Mouse (Mus musculus): Measurements from ENCODE around the gene Gm20696. TPM values are rescaled to one million over a fixed set of nuclear protein-coding genes. Genes with fewer than 3 reads are reported as not detected.
A peak's percentile ranks its signal among the peaks of the same experiment; 100 is the strongest.

Gene Gm20696
- polyA plus RNA-seq, 1 experiment from 2014 or later: 2.3 TPM

DNA sequence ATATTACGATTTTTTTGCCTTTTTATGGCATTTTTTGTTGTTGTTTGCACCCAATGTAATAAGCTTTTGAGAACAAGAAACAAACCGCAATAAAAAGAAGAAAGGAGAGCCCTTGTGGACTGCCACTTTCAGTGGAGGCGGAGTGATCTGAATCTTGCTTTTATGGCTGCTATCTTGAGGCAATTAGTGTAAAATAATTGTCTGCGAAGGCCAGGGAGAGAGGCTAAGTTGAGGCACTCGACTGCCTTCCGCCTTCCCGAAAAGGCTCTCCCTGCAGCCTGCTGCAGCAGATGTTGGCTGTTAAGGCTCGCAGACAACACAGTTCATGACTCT is 181.7 kb downstream of the Gm20696 start:
- peaks cover 19% of the 10 kb centered on the region for H3K4me1 ChIP-seq (ENCODE audit: control insufficient read depth, insufficient read depth, low read length)
- no peak for ATAC-seq (replicated peaks; ENCODE audit: extremely low read depth, insufficient read depth, low FRiP score)
- no peaks in the 10 kb centered on the region for H3K27me3 ChIP-seq (ENCODE audit: control insufficient read depth, insufficient read depth, low read length)
- no peaks in the 10 kb centered on the region for H3K9me3 ChIP-seq (replicated peaks; ENCODE audit: control insufficient read depth, low read length)
- H3K27ac ChIP-seq (ENCODE audit: low read length): peak overlapping the region; percentile 98
- WGBS: 21% methylated on average over 8 of the region's 8 CpGs
- no peaks in the 10 kb centered on the region for H3K36me3 ChIP-seq (ENCODE audit: control insufficient read depth, insufficient read depth)
- H3K4me3 ChIP-seq (ENCODE audit: low read length): peak overlapping the region; percentile 38
- peak overlapping the region; percentile 76 for H3K9ac ChIP-seq (ENCODE audit: low read length)
- H3K4me2 ChIP-seq (ENCODE audit: low read depth, low read length): peak overlapping the region; percentile 69

DNA sequence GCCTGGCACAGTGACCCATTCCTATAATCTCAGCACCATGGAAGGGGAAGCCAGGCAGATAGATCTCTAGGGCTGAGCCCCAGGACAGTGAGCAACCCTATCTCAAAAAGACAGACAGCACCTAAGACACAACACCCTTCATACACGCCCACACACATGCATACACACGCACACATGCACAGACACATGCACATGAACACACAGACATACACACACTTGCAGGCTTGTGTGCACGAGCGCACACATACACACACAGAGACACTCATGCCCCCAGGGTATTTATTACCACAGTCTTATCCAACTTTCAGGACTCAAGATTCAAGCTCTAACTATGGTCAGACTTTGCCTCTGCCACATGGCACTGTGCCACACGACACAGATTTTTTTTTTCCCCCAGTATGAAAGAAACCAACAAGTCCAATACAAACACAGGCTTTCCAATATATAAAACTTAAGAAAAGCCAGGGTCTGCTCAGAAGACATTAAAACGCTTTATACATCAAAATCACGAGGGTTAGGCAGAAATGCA is 182.3 kb downstream of the Gm20696 start:
- Histone ChIP-seq H3K27ac (ENCODE audit: low read length) (peak overlapping the region; percentile 98), H3K4me1 (ENCODE audit: control insufficient read depth, insufficient read depth, low read length) (peaks cover 19% of the 10 kb centered on the region), H3K4me3 (ENCODE audit: low read length) (no peak overlapping the region), H3K36me3 (ENCODE audit: control insufficient read depth, insufficient read depth) (no peaks in the 10 kb centered on the region), H3K9ac (ENCODE audit: low read length) (peak overlapping the region; percentile 76; the same call in 1 of the 2 replicates), H3K27me3 (ENCODE audit: control insufficient read depth, insufficient read depth, low read length) (no peaks in the 10 kb centered on the region), H3K4me2 (ENCODE audit: low read depth, low read length) (peak overlapping the region; percentile 8; the same call in 1 of the 2 replicates), H3K9me3 (replicated peaks; ENCODE audit: control insufficient read depth, low read length) (no peaks in the 10 kb centered on the region)
- no peak for ATAC-seq (replicated peaks; ENCODE audit: extremely low read depth, insufficient read depth, low FRiP score)
- WGBS: 73% methylated on average over 7 of the region's 7 CpGs

DNA sequence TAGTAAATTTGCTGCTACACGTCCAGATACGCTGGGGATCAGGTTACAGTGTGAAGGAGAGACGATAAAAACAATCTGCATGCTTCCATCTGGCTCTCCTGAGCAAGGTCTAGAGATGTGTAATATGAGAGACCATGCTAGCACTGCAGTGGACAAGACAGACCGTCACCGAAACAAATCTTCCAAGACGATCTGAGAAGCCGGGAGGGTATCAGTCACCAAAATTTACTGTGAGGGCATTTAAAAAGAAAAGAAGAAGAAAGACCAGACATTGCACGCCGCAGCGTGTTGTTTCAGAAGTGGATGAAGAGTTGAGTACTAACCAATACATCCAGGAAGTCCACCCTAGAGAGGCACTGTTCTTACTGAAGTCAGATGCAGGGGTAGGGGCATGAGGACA is 183.0 kb downstream of the Gm20696 start:
- Histone ChIP-seq H3K9me3 (replicated peaks; ENCODE audit: control insufficient read depth, low read length) (no peaks in the 10 kb centered on the region), H3K9ac (ENCODE audit: low read length) (no peak overlapping the region), H3K27ac (ENCODE audit: low read length) (no peak overlapping the region), H3K4me2 (ENCODE audit: low read depth, low read length) (no peak overlapping the region), H3K36me3 (ENCODE audit: control insufficient read depth, insufficient read depth) (no peaks in the 10 kb centered on the region), H3K27me3 (ENCODE audit: control insufficient read depth, insufficient read depth, low read length) (no peaks in the 10 kb centered on the region), H3K4me3 (ENCODE audit: low read length) (no peak overlapping the region), H3K4me1 (ENCODE audit: control insufficient read depth, insufficient read depth, low read length) (peaks cover 19% of the 10 kb centered on the region)
- 58% methylated on average over 10 of the region's 10 CpGs for WGBS
- ATAC-seq (replicated peaks; ENCODE audit: extremely low read depth, insufficient read depth, low FRiP score): no peak

DNA sequence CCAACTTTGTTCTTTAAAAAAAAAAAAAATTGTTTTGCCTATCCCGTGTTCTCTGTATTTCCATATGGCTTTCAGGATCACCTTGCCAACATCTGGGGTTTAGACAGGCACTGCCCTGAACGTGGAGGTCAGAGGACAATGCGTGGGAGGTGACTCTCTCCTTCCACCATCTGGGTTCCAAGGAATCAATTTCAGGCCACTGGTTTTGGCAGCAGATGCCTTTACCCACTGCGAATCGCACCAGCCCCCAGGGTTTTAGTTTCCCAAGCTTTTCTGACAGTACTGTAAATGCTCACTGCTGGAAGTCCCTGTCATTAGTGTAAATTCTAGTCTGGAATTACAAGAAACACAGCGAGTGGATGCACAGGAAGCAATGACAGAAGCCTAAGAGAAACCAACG is 185.0 kb downstream of the Gm20696 start:
- Histone ChIP-seq H3K36me3 (ENCODE audit: control insufficient read depth, insufficient read depth) (no peaks in the 10 kb centered on the region), H3K9ac (ENCODE audit: low read length) (no peak overlapping the region), H3K9me3 (replicated peaks; ENCODE audit: control insufficient read depth, low read length) (no peaks in the 10 kb centered on the region), H3K27ac (ENCODE audit: low read length) (no peak overlapping the region), H3K4me2 (ENCODE audit: low read depth, low read length) (no peak overlapping the region), H3K4me3 (ENCODE audit: low read length) (no peak overlapping the region), H3K4me1 (ENCODE audit: control insufficient read depth, insufficient read depth, low read length) (peaks cover 19% of the 10 kb centered on the region), H3K27me3 (ENCODE audit: control insufficient read depth, insufficient read depth, low read length) (no peaks in the 10 kb centered on the region)
- 69% methylated on average over 7 of the region's 7 CpGs for WGBS
- no peak for ATAC-seq (replicated peaks; ENCODE audit: extremely low read depth, insufficient read depth, low FRiP score)

DNA sequence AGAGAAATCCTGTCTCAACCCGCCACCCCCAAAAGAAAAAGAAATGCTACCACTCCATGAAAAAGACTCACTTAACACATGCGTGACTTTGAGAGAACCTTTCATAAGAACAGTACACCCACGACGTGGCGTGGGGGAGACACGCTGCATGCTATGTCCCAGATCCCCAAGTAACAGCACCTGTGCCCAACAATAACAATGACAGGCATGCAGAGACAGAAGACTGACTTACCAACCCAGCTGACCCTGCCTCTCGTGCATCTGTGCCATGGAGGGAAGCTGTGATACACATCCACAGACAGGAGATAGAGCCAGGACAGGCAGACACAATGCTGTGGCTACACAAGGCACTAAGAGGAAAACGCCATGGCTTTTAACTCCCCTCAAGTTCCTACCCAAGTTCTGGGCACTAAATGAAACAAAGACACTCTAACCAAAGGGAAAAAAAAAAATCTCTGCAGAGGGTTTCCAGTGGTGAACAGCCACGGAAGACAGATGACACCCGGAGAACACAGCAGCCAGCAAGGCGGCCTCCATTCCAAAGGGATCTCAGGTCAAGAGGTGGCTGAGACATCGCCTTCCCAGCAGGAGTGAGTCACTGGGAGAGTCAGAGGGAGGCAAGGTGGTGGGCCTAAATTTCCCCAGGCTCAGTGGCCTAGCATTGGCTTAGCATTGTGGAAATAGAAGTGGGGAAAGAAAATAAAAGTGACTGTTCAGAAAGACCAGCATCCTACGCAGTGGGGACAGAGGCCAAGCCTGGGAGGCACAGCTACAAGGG is 187.5 kb downstream of the Gm20696 start:
- no peaks in the 10 kb centered on the region for H3K36me3 ChIP-seq (ENCODE audit: control insufficient read depth, insufficient read depth)
- H3K4me1 ChIP-seq (ENCODE audit: control insufficient read depth, insufficient read depth, low read length): peaks cover 1% of the 10 kb centered on the region; the same call in 1 of the 2 replicates
- ATAC-seq (replicated peaks; ENCODE audit: extremely low read depth, insufficient read depth, low FRiP score): no peak
- no peak overlapping the region for H3K4me2 ChIP-seq (ENCODE audit: low read depth, low read length)
- H3K9me3 ChIP-seq (replicated peaks; ENCODE audit: control insufficient read depth, low read length): no peaks in the 10 kb centered on the region
- no peaks in the 10 kb centered on the region for H3K27me3 ChIP-seq (ENCODE audit: control insufficient read depth, insufficient read depth, low read length)
- no peak overlapping the region for H3K4me3 ChIP-seq (ENCODE audit: low read length)
- WGBS: 79% methylated on average over 13 of the region's 13 CpGs
- H3K27ac ChIP-seq (ENCODE audit: low read length): no peak overlapping the region
- H3K9ac ChIP-seq (ENCODE audit: low read length): no peak overlapping the region

DNA sequence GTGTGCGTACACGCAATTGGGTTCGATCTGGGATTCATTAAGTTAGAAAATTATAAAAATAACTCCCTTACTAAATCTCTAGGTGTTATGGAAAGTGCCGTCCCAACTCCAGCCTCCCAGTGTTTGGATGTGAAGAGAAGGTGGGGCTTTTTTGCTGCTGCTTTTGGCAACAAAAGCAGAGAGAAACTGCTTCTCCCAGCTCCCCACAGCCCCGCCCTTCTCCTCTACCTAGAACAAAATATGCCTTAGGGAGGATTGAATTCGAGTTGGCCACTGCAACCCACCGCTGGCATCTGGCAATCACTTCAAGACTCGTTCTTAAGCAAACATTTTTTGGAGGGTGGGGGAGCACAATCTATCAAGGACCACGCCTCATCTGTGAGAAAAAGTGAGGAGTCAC is 191.6 kb downstream of the Gm20696 start:
- Histone ChIP-seq H3K4me1 (ENCODE audit: control insufficient read depth, insufficient read depth, low read length) (peaks cover 8% of the 10 kb centered on the region; the same call in 1 of the 2 replicates), H3K36me3 (ENCODE audit: control insufficient read depth, insufficient read depth) (no peaks in the 10 kb centered on the region), H3K9me3 (replicated peaks; ENCODE audit: control insufficient read depth, low read length) (no peaks in the 10 kb centered on the region), H3K4me3 (ENCODE audit: low read length) (no peak overlapping the region), H3K27me3 (ENCODE audit: control insufficient read depth, insufficient read depth, low read length) (no peaks in the 10 kb centered on the region), H3K27ac (ENCODE audit: low read length) (no peak overlapping the region), H3K9ac (ENCODE audit: low read length) (no peak overlapping the region), H3K4me2 (ENCODE audit: low read depth, low read length) (no peak overlapping the region)
- WGBS: 78% methylated on average over 9 of the region's 9 CpGs
- no peak for ATAC-seq (replicated peaks; ENCODE audit: extremely low read depth, insufficient read depth, low FRiP score)

DNA sequence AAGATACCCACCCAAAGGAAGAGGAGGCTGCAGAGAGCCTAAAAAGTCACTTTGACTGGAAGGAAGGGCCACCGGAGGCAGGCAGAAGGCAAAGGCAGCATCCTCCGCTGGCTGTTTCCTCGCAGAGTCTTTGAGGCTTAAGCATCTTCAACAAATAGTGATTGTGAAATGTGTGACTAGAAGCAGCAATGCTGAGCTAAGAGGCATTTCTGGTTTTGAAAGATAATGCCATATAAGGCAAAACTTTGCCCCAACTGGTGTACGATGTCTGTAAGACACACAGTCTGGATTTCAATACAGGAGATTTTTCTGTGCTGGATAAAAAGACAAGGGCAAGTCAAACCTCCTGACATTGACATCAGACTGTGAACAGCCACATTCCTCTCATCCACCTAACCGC is 195.7 kb downstream of the Gm20696 start:
- Histone ChIP-seq H3K36me3 (ENCODE audit: control insufficient read depth, insufficient read depth) (no peaks in the 10 kb centered on the region), H3K27ac (ENCODE audit: low read length) (no peak overlapping the region), H3K27me3 (ENCODE audit: control insufficient read depth, insufficient read depth, low read length) (no peaks in the 10 kb centered on the region), H3K4me1 (ENCODE audit: control insufficient read depth, insufficient read depth, low read length) (peaks cover 8% of the 10 kb centered on the region; the same call in 1 of the 2 replicates), H3K9me3 (replicated peaks; ENCODE audit: control insufficient read depth, low read length) (no peaks in the 10 kb centered on the region), H3K4me3 (ENCODE audit: low read length) (no peak overlapping the region), H3K4me2 (ENCODE audit: low read depth, low read length) (no peak overlapping the region), H3K9ac (ENCODE audit: low read length) (no peak overlapping the region)
- ATAC-seq (replicated peaks; ENCODE audit: extremely low read depth, insufficient read depth, low FRiP score): no peak
- WGBS: 70% methylated on average over 5 of the region's 5 CpGs

DNA sequence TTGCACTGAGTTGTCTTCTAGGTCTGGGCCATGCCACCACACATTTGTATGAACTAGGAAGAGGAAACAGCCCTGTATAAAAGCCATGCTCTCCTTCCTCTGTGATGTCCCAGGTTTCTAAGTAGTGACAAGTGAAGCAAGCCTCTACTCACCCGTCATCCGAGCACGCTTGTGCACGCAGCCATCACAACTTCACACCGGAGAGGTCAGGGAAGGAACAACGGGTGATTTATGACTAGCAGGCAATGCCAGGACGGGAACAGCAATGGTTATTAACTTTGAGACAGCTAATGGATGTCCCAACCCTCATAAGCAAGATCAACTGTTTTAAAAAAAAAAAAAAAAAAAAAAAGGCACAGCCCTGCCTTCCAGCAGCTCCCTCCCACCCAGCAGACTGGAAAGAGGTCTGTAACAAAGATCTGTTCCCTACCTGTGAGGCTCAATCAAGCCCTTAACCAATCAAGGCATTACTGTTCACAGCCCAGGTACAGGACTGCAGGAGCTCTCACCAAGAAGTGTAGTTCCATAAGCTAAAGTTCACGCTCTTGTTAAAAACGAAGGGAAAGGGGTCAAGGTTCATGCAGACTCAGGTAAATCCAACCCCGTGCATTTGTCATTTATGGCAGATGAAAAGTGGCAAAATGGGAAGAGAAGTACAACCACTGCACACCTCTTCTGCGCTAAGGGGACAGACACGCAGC is 197.3 kb downstream of the Gm20696 start:
- Histone ChIP-seq H3K9me3 (replicated peaks; ENCODE audit: control insufficient read depth, low read length) (no peaks in the 10 kb centered on the region), H3K4me3 (ENCODE audit: low read length) (no peak overlapping the region), H3K4me2 (ENCODE audit: low read depth, low read length) (no peak overlapping the region), H3K27ac (ENCODE audit: low read length) (no peak overlapping the region), H3K27me3 (ENCODE audit: control insufficient read depth, insufficient read depth, low read length) (no peaks in the 10 kb centered on the region), H3K4me1 (ENCODE audit: control insufficient read depth, insufficient read depth, low read length) (peaks cover 8% of the 10 kb centered on the region; the same call in 1 of the 2 replicates), H3K36me3 (ENCODE audit: control insufficient read depth, insufficient read depth) (no peaks in the 10 kb centered on the region), H3K9ac (ENCODE audit: low read length) (no peak overlapping the region)
- ATAC-seq (replicated peaks; ENCODE audit: extremely low read depth, insufficient read depth, low FRiP score): no peak
- WGBS: 81% methylated on average over 12 of the region's 12 CpGs

DNA sequence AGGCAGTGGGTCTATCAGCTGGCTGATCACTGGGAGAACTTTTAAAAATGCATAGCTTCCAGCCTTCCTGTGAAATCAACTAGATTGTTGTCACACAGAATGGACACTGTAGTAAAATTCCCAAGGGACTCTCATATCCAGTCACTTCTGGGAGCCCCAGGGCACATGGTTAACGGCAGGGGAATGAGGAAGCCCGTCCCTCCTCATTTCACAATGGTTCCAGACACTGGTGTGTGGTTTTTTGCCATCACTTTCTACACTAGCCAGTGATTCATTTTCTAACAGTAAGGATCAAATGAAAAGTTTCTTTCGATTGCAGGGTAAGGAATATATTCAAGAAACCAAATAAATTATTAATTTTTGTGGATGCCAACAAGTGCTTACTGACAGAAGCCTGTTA is 198.8 kb downstream of the Gm20696 start:
- Histone ChIP-seq H3K36me3 (ENCODE audit: control insufficient read depth, insufficient read depth) (no peaks in the 10 kb centered on the region), H3K27ac (ENCODE audit: low read length) (no peak overlapping the region), H3K27me3 (ENCODE audit: control insufficient read depth, insufficient read depth, low read length) (no peaks in the 10 kb centered on the region), H3K9me3 (replicated peaks; ENCODE audit: control insufficient read depth, low read length) (no peaks in the 10 kb centered on the region), H3K4me1 (ENCODE audit: control insufficient read depth, insufficient read depth, low read length) (peaks cover 8% of the 10 kb centered on the region; the same call in 1 of the 2 replicates), H3K4me2 (ENCODE audit: low read depth, low read length) (no peak overlapping the region), H3K9ac (ENCODE audit: low read length) (no peak overlapping the region), H3K4me3 (ENCODE audit: low read length) (no peak overlapping the region)
- ATAC-seq (replicated peaks; ENCODE audit: extremely low read depth, insufficient read depth, low FRiP score): no peak
- WGBS: 66% methylated on average over 3 of the region's 3 CpGs

Measured in heart, embryonic 16.5 days (tissue).